ENCODE assay signal across 9 mouse cellular contexts in genomic region chr11:67080168-67080567, GRCm38 (mm10). TPM values are rescaled to one million over a fixed set of nuclear protein-coding genes. Genes with fewer than 3 reads are reported as not detected.
DNase-seq lines count a peak whose midpoint lies in the region; ATAC-seq lines count a peak whose summit lies in the region.
"Had no signal": no experiment of that assay in that cellular context is flagged by ENCODE, and none has a peak within 500 bp of the region (broad histone marks: within the 10 kb centered on the region; RNA-seq: fewer than 3 reads in every experiment).

No protein-coding gene starts in this region.

- DNase-seq in urinary bladder, postnatal 36 days (ENCODE audit: low spot score in 2 of 2): peak; percentile 22 to 25
- DNase-seq in urinary bladder, postnatal 4 days (ENCODE audit: low spot score in 2 of 2): no peak
- peak; percentile 80 for DNase-seq in brain, adult 2 months (ENCODE audit: low read depth, low spot score)

- H3K4me1 ChIP-seq in embryonic facial prominence, embryonic 15.5 days: no peaks in the 10 kb centered on the region; the same call in 1 of the 2 replicates
- no peaks in the 10 kb centered on the region for H3K4me1 ChIP-seq in limb, embryonic 15.5 days
- peaks cover 2% of the 10 kb centered on the region; the same call in 1 of the 2 replicates for H3K4me1 ChIP-seq in midbrain, embryonic 16.5 days (ENCODE audit: control insufficient read depth, insufficient read depth, low read length)
- peaks cover 6% of the 10 kb centered on the region; the same call in 1 of the 2 replicates for H3K4me1 ChIP-seq in stomach, embryonic 16.5 days (ENCODE audit: control insufficient read depth, insufficient read depth, low read length)
- H3K4me1 ChIP-seq: stomach, embryonic 15.5 days had no signal

- H3K27me3 ChIP-seq in embryonic facial prominence, embryonic 15.5 days: peaks cover 21% of the 10 kb centered on the region
- H3K27me3 ChIP-seq in limb, embryonic 15.5 days: peaks cover 20% of the 10 kb centered on the region
- H3K27me3 ChIP-seq in midbrain, embryonic 16.5 days (ENCODE audit: control insufficient read depth, insufficient read depth, low read depth, low read length): peaks cover 7% of the 10 kb centered on the region
- peaks cover 17% of the 10 kb centered on the region for H3K27me3 ChIP-seq in stomach, embryonic 16.5 days (ENCODE audit: control insufficient read depth, insufficient read depth, low read length)

- H3K4me2 ChIP-seq in embryonic facial prominence, embryonic 15.5 days (replicated peaks): no peak overlapping the region
- H3K4me2 ChIP-seq in limb, embryonic 15.5 days: no peak overlapping the region
- H3K4me2 ChIP-seq in midbrain, embryonic 16.5 days (ENCODE audit: low read length): no peak overlapping the region
- no peak overlapping the region for H3K4me2 ChIP-seq in stomach, embryonic 16.5 days (ENCODE audit: low read depth, low read length)
- H3K4me2 ChIP-seq: stomach, embryonic 15.5 days had no signal

- no peaks in the 10 kb centered on the region for H3K9me3 ChIP-seq in embryonic facial prominence, embryonic 15.5 days (replicated peaks)
- no peaks in the 10 kb centered on the region for H3K9me3 ChIP-seq in limb, embryonic 15.5 days
- H3K9me3 ChIP-seq in midbrain, embryonic 16.5 days (replicated peaks; ENCODE audit: control insufficient read depth, low read length, poor library complexity, severe bottlenecking): no peaks in the 10 kb centered on the region
- no peaks in the 10 kb centered on the region for H3K9me3 ChIP-seq in stomach, embryonic 16.5 days (replicated peaks; ENCODE audit: control insufficient read depth, low read length)
- H3K9me3 ChIP-seq: stomach, embryonic 15.5 days had no signal

- H3K9ac ChIP-seq in embryonic facial prominence, embryonic 15.5 days: no peak overlapping the region
- H3K9ac ChIP-seq in limb, embryonic 15.5 days: no peak overlapping the region
- H3K9ac ChIP-seq in midbrain, embryonic 16.5 days (ENCODE audit: low read depth, low read length): no peak overlapping the region
- no peak overlapping the region for H3K9ac ChIP-seq in stomach, embryonic 16.5 days (ENCODE audit: low read length)
- H3K9ac ChIP-seq: stomach, embryonic 15.5 days had no signal

- no peak overlapping the region for H3K27ac ChIP-seq in embryonic facial prominence, embryonic 15.5 days (replicated peaks)
- no peak overlapping the region for H3K27ac ChIP-seq in limb, embryonic 15.5 days
- no peak overlapping the region for H3K27ac ChIP-seq in midbrain, embryonic 16.5 days (ENCODE audit: low read length)
- H3K27ac ChIP-seq in stomach, embryonic 16.5 days (ENCODE audit: low read length): no peak overlapping the region
- H3K27ac ChIP-seq: stomach, embryonic 15.5 days had no signal

- H3K4me3 ChIP-seq in embryonic facial prominence, embryonic 15.5 days (replicated peaks): no peak overlapping the region
- 0 out of 2 replicates have a peak overlapping the region, but pooled peaks have one; percentile 1 for H3K4me3 ChIP-seq in limb, embryonic 15.5 days
- H3K4me3 ChIP-seq in midbrain, embryonic 16.5 days (ENCODE audit: low read depth, low read length): no peak overlapping the region
- H3K4me3 ChIP-seq in stomach, embryonic 16.5 days (replicated peaks; ENCODE audit: low read length): no peak overlapping the region
- H3K4me3 ChIP-seq: stomach, embryonic 15.5 days had no signal

- 9% methylated on average over 3 of the region's 3 CpGs for WGBS in embryonic facial prominence, embryonic 15.5 days
- WGBS in limb, embryonic 15.5 days: 12% methylated on average over 3 of the region's 3 CpGs
- WGBS in midbrain, embryonic 16.5 days: 4% methylated on average over 3 of the region's 3 CpGs
- 8% methylated on average over 3 of the region's 3 CpGs for WGBS in stomach, embryonic 16.5 days

- ATAC-seq in embryonic facial prominence, embryonic 15.5 days (ENCODE audit: insufficient number of reproducible peaks, low FRiP score, low TSS enrichment, low read depth): 0 out of 2 replicates have a peak, but pooled peaks have one; percentile 13
- peak; percentile 49 for ATAC-seq in inflammation-experienced regulatory T-cells, adult 6 months
- ATAC-seq in limb, embryonic 15.5 days (ENCODE audit: insufficient number of reproducible peaks, low FRiP score, low TSS enrichment, low read depth): no peak
- ATAC-seq in midbrain, embryonic 16.5 days: peak; percentile 14; the same call in 1 of the 2 replicates
- peak; percentile 19; the same call in 1 of the 2 replicates for ATAC-seq in stomach, embryonic 16.5 days (ENCODE audit: insufficient read depth, low FRiP score)

- no peaks in the 10 kb centered on the region for H3K36me3 ChIP-seq in embryonic facial prominence, embryonic 15.5 days
- no peaks in the 10 kb centered on the region for H3K36me3 ChIP-seq in limb, embryonic 15.5 days
- H3K36me3 ChIP-seq in midbrain, embryonic 16.5 days (ENCODE audit: control insufficient read depth, insufficient read depth, low read length): no peaks in the 10 kb centered on the region
- no peaks in the 10 kb centered on the region for H3K36me3 ChIP-seq in stomach, embryonic 16.5 days (ENCODE audit: control insufficient read depth, insufficient read depth, low read length)
- H3K36me3 ChIP-seq: stomach, embryonic 15.5 days had no signal

RNA-seq across cellular contexts. Expression of gene Myh3, which starts 2.1 kb away (rescaled TPM):
- 150 and 219 TPM in 2 replicates for polyA plus RNA-seq in embryonic facial prominence, embryonic 15.5 days (2015; fragmentation: Nextera tagmentation; extraction: Ambion mirVana)
- polyA plus RNA-seq in inflammation-experienced regulatory T-cells, adult 6 months (2017; shearing (Covaris generic)): under 1 TPM; 0.12 to 0.57 (median 0.44) TPM
- polyA plus RNA-seq in limb, embryonic 15.5 days (2015; fragmentation: Nextera tagmentation; extraction: Ambion mirVana): 127 and 317 TPM in 2 replicates
- polyA plus RNA-seq in midbrain, embryonic 16.5 days (2015; fragmentation: Nextera tagmentation; extraction: Ambion mirVana): 0.14 and 0.22 TPM in 2 replicates
- polyA plus RNA-seq in stomach, embryonic 16.5 days (2015; fragmentation: Nextera tagmentation; extraction: Ambion mirVana): 1.9 and 40.3 TPM in 2 replicates

RNA-seq across cellular contexts. Expression of gene Sco1, which starts 27.7 kb away (rescaled TPM):
- 16.7 and 17.0 TPM in 2 replicates for polyA plus RNA-seq in embryonic facial prominence, embryonic 15.5 days (2015; fragmentation: Nextera tagmentation; extraction: Ambion mirVana)
- 1 to 10 TPM; 6.5 to 9.1 (median 8.9) TPM for polyA plus RNA-seq in inflammation-experienced regulatory T-cells, adult 6 months (2017; shearing (Covaris generic))
- polyA plus RNA-seq in limb, embryonic 15.5 days (2015; fragmentation: Nextera tagmentation; extraction: Ambion mirVana): 16.4 and 16.8 TPM in 2 replicates
- polyA plus RNA-seq in midbrain, embryonic 16.5 days (2015; fragmentation: Nextera tagmentation; extraction: Ambion mirVana): 10.9 and 12.5 TPM in 2 replicates
- polyA plus RNA-seq in stomach, embryonic 16.5 days (2015; fragmentation: Nextera tagmentation; extraction: Ambion mirVana): 15.0 TPM in 2 replicates

RNA-seq across cellular contexts. Expression of gene Adprm, which starts 27.8 kb away (rescaled TPM):
- 33.9 and 35.4 TPM in 2 replicates for polyA plus RNA-seq in embryonic facial prominence, embryonic 15.5 days (2015; fragmentation: Nextera tagmentation; extraction: Ambion mirVana)
- 10 to 100 TPM; 68.1 to 92.5 (median 75.7) TPM for polyA plus RNA-seq in inflammation-experienced regulatory T-cells, adult 6 months (2017; shearing (Covaris generic))
- 30.3 and 33.8 TPM in 2 replicates for polyA plus RNA-seq in limb, embryonic 15.5 days (2015; fragmentation: Nextera tagmentation; extraction: Ambion mirVana)
- 28.2 and 32.7 TPM in 2 replicates for polyA plus RNA-seq in midbrain, embryonic 16.5 days (2015; fragmentation: Nextera tagmentation; extraction: Ambion mirVana)
- polyA plus RNA-seq in stomach, embryonic 16.5 days (2015; fragmentation: Nextera tagmentation; extraction: Ambion mirVana): 26.6 and 27.1 TPM in 2 replicates

RNA-seq across cellular contexts. Expression of gene Tmem220, which starts 55.2 kb away (rescaled TPM):
- polyA plus RNA-seq in embryonic facial prominence, embryonic 15.5 days (2015; fragmentation: Nextera tagmentation; extraction: Ambion mirVana): 1.9 and 2.2 TPM in 2 replicates
- 1 to 10 TPM; 1.9 to 3.0 (median 2.6) TPM for polyA plus RNA-seq in inflammation-experienced regulatory T-cells, adult 6 months (2017; shearing (Covaris generic))
- polyA plus RNA-seq in limb, embryonic 15.5 days (2015; fragmentation: Nextera tagmentation; extraction: Ambion mirVana): 1.1 and 2.3 TPM in 2 replicates
- polyA plus RNA-seq in midbrain, embryonic 16.5 days (2015; fragmentation: Nextera tagmentation; extraction: Ambion mirVana): 0.47 and 0.89 TPM in 2 replicates
- polyA plus RNA-seq in stomach, embryonic 16.5 days (2015; fragmentation: Nextera tagmentation; extraction: Ambion mirVana): 1.8 and 3.6 TPM in 2 replicates

Comparison
In these comparisons a context has a peak if more than half of its experiments do, and no peak if none do; other contexts are left out.
1. DNase-seq: peak in urinary bladder, postnatal 36 days (2 of 2) and brain, adult 2 months (single experiment); none in urinary bladder, postnatal 4 days (0 of 2).